Mouse (Mus musculus) kidney, adult 2 months (tissue): ENCODE measurements around the gene Commd7. TPM values are rescaled to one million over a fixed set of nuclear protein-coding genes. Genes with fewer than 3 reads are reported as not detected.

Experiments
- DNase-seq: peaks from one replicate; pipeline ENCODE4 v3.0.0; 2021
- H3K27ac ChIP-seq: fragments of 200-500 bp; 2 replicates; pipeline ENCODE4 v1.5.1; 2012; ENCODE audit warnings: low read depth, low read length, control low read depth, inconsistent platforms; ENCODE audit not compliant: insufficient read depth
- H3K27me3 ChIP-seq: fragments of 200-500 bp; replicated peaks from 2 replicates; pipeline ENCODE4 v1.6.1; 2012; ENCODE audit warnings: mild to moderate bottlenecking, moderate library complexity, low read length, inconsistent platforms; ENCODE audit not compliant: control insufficient read depth, insufficient read depth
- H3K36me3 ChIP-seq: fragments of 200-500 bp; 2 replicates; pipeline ENCODE4 v1.6.1; 2012; ENCODE audit warnings: mild to moderate bottlenecking, moderate library complexity, low read length, inconsistent platforms; ENCODE audit not compliant: control insufficient read depth, insufficient read depth
- H3K4me1 ChIP-seq: fragments of 200-500 bp; 2 replicates; pipeline ENCODE4 v1.6.1; 2011; ENCODE audit warnings: low read length; ENCODE audit not compliant: control insufficient read depth, insufficient read depth
- H3K4me3 ChIP-seq: fragments of 200-500 bp; 2 replicates; pipeline ENCODE4 v1.5.1; 2011; ENCODE audit warnings: mild to moderate bottlenecking, low read depth, low read length, control low read depth; ENCODE audit not compliant: insufficient read depth
- CTCF ChIP-seq: fragments of 200-500 bp; conservative IDR thresholded peaks from 2 replicates; pipeline ENCODE4 v1.5.1; 2011; ENCODE audit warnings: low read depth, mild to moderate bottlenecking, control low read depth, low read length, moderate library complexity, mixed read lengths; ENCODE audit not compliant: insufficient read depth, insufficient read length
- POLR2A ChIP-seq: fragments of 200-500 bp; IDR thresholded peaks from one replicate; pipeline ENCODE4 v1.6.1; 2011; ENCODE audit warnings: low read depth, low read length, control low read depth
- WGBS: fragments of 180-500 bp; shearing (Covaris S2); methylation state at CpG from one replicate; pipeline ENCODE4 v1.1.7; 2018; 5-methylcytosine and 5-hydroxymethylcytosine counted together
- polyA plus RNA-seq: library from polyadenylated mRNA; depleted of rRNA; stranded (reverse); fragments of >200 nt; gene quantifications from 2 replicates; pipeline ENCODE4 v1.2.3, GENCODE M21; 2012

The Commd7 gene
- polyA plus RNA-seq, 1 experiment, result 22.3 TPM

GRCm38 (mm10) chr2:153622449-153622848 is 10.1 kb downstream of the Commd7 start:
- WGBS, result 75% methylated on average over 10 of the region's 10 CpGs
- TF ChIP-seq POLR2A (no peak), CTCF (no peak)
- Histone ChIP-seq H3K36me3 (peaks cover 5% of the 10 kb centered on the region), H3K27ac (no peak overlapping the region), H3K4me1 (no peaks in the 10 kb centered on the region), H3K4me3 (no peak overlapping the region), H3K27me3 (no peaks in the 10 kb centered on the region)
- DNase-seq, result no peak

- no peak for TF ChIP-seq CTCF
- no peak for TF ChIP-seq POLR2A
- Histone ChIP-seq H3K27me3 (no peaks in the 10 kb centered on the region), H3K4me1 (no peaks in the 10 kb centered on the region), H3K27ac (no peak overlapping the region), H3K36me3 (peaks cover 5% of the 10 kb centered on the region), H3K4me3 (no peak overlapping the region)
- 80% methylated on average over 10 of the region's 10 CpGs for WGBS
- no peak for DNase-seq
Measured at GRCm38 (mm10) chr2:153618889-153619288, 13.7 kb downstream of the Commd7 start.

- Histone ChIP-seq H3K36me3 (peaks cover 5% of the 10 kb centered on the region), H3K27me3 (no peaks in the 10 kb centered on the region), H3K4me3 (no peak overlapping the region), H3K4me1 (no peaks in the 10 kb centered on the region), H3K27ac (no peak overlapping the region)
- TF ChIP-seq CTCF (no peak), POLR2A (no peak)
- WGBS, result 92% methylated on average over 6 of the region's 6 CpGs
- DNase-seq, result no peak
Measured at GRCm38 (mm10) chr2:153618439-153618838, 14.1 kb downstream of the Commd7 start.

GRCm38 (mm10) chr2:153616893-153617292 is 15.7 kb downstream of the Commd7 start:
- Histone ChIP-seq H3K27ac (no peak overlapping the region), H3K36me3 (peaks cover 4% of the 10 kb centered on the region), H3K27me3 (no peaks in the 10 kb centered on the region), H3K4me1 (no peaks in the 10 kb centered on the region), H3K4me3 (no peak overlapping the region)
- TF ChIP-seq POLR2A (no peak), CTCF (no peak)
- 95% methylated on average over 3 of the region's 3 CpGs for WGBS
- no peak for DNase-seq

GRCm38 (mm10) chr2:153612594-153613281 is 19.8 kb downstream of the Commd7 start:
- peak; percentile 50 for DNase-seq
- no peak overlapping the region for H3K4me3 ChIP-seq
- H3K27ac ChIP-seq, result no peak overlapping the region
- no peaks in the 10 kb centered on the region for H3K36me3 ChIP-seq
- H3K27me3 ChIP-seq, result no peaks in the 10 kb centered on the region
- no peak for TF ChIP-seq POLR2A
- TF ChIP-seq CTCF, result no peak
- 38% methylated on average over 3 of the region's 3 CpGs for WGBS
- peaks cover 6% of the 10 kb centered on the region; the same call in 1 of the 2 replicates for H3K4me1 ChIP-seq

GRCm38 (mm10) chr2:153611743-153612142 is 20.8 kb downstream of the Commd7 start:
- Histone ChIP-seq H3K36me3 (no peaks in the 10 kb centered on the region), H3K4me3 (no peak overlapping the region), H3K27me3 (no peaks in the 10 kb centered on the region), H3K4me1 (peaks cover 6% of the 10 kb centered on the region; the same call in 1 of the 2 replicates), H3K27ac (no peak overlapping the region)
- WGBS, result 91% methylated on average over 1 of the region's 1 CpGs
- no peak for DNase-seq
- TF ChIP-seq CTCF, result no peak
- no peak for TF ChIP-seq POLR2A

- TF ChIP-seq CTCF, result no peak
- TF ChIP-seq POLR2A, result no peak
- no peak overlapping the region for H3K27ac ChIP-seq
- no peak overlapping the region for H3K4me3 ChIP-seq
- H3K4me1 ChIP-seq, result peaks cover 6% of the 10 kb centered on the region; the same call in 1 of the 2 replicates
- H3K27me3 ChIP-seq, result no peaks in the 10 kb centered on the region
- H3K36me3 ChIP-seq, result no peaks in the 10 kb centered on the region
- DNase-seq, result no peak
- 77% methylated on average over 7 of the region's 7 CpGs for WGBS
Measured at GRCm38 (mm10) chr2:153611241-153611630, 21.3 kb downstream of the Commd7 start.
